Mouse (Mus musculus): ENCODE measurements around the gene Fndc10.
"Not testable (repeated sequence)": the region's sequence is repeated elsewhere in the genome, so short reads cannot be mapped to it uniquely, and the experiment has no call there.

The Fndc10 gene

DNA sequence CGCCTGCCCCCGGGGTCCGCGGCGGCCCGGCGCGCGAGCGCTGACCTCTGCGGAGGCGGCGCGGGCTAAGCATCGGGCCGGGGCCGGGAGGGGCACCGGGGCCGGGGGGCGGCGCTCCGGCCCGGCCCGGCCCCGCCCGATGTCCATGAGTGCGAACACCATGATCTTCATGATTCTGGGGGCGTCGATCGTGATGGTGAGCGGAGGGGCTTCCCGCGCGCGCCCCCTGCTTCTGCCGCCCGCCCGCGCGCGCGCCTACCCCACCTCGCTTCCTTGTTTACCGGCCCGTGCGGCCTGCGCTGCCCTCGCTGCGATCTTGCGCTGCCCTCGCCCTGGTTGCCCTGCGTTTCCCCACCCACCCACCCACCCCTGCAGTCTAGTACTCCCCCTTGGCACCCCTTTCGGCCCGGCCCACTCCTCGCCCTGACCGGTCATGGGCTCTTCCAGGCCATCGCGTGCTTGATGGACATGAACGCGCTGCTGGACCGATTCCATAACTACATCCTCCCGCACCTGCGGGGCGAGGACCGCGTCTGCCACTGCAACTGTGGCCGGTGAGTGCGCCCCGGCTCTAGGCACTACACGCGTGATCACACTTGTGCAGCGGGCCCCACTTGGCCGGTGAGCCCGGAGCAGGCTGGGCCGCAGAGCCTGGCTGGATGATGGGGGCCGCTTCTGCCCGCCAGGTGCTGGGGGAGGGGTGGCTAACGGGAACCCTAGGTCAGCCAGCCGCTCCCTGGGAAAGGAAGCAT lies 41.0 kb downstream of the Fndc10 start:
- no peak for DNase-seq (ENCODE audit: low read depth, low spot score)

- no peak for DNase-seq (ENCODE audit: low read depth, low spot score)
Measured at GRCm38 (mm10) chr4:155735788-155736187, 41.6 kb downstream of the Fndc10 start.

- DNase-seq (ENCODE audit: low read depth, low spot score), result no peak
Measured at GRCm38 (mm10) chr4:155736421-155736820, 42.3 kb downstream of the Fndc10 start.

DNA sequence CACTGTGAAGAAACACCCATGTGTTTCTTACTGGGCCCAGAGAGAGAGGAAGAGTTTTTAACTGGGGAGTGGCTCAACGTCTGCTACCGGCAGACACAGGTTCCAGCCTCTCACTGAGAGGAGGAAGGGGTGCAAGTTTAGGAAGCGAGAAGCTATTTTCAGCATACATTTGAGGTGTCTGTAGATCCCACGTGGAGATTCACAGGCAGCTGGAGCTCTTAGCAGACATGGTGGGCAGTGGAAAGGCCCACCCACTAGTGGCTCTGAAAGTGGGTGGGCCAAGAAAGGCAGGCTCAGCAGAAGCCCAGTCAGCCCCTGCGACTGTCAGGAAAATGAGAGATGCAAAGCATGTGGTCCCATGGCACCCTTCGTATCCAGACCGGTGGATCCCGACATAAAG lies 44.1 kb downstream of the Fndc10 start:
- DNase-seq (ENCODE audit: low read depth, low spot score), result no peak

DNA sequence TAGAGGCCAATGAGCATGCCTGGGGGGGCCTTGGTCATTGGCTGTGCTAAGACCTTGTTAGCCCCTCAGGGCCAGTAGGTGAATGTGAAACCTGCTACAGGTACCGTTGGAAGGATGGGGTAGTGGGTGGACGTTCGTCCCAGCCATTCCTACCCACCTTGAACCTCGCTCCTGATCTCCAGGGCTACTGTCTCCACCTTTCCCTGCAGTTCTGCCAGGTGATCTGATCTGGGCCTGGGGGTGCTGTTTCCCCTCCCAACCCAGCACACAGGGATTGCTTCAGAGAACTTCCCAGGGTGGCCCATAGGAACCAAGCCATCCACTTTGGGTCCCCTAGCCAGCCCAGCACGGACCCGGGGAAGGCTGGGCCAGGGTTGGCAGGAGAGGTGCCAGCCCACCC lies 45.0 kb downstream of the Fndc10 start:
- DNase-seq (ENCODE audit: low read depth, low spot score), result no peak

DNA sequence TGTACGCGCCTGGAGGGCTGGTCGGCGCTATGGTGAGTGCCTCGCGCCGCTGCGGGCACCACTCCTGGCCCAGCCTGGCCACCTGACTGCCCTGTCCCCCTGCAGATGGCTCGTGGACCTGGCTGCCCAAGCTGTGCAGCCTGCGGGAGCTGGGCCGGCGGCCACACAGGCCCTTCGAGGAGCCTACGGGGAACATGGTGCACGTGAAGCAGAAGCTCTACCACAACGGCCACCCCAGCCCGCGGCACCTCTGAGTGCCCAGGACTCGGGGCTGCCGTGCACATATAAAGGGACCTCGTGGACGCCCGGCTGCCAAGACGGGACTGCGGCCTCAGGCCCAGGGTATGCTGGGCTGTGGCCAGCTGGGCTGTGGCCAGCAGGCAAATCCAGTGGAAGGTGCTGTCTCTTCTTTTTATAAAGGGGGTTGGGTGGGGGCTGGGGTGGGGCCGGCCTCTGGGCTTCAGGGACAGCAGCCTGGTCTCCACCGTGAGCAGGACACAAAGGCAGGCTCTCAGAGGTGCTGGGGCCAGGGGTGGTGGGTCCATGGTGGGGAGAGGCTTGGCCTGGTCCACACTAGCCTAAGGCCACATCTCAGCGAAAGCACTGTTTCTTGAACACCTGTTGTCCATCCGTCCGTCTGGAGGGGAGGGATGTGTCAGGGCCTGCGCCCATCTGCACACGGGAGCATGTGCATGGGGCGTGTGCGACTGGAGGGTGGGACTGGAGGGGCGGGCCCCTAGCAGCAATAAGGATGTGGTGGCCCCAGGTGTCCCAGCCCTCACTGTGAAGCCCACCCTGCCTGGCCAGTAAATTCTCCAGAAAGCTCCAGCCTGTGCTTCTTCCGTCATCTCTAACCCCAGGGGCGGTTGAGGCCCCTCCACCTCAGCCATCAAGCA lies 45.8 kb downstream of the Fndc10 start:
- no peak for DNase-seq (ENCODE audit: low read depth, low spot score)

DNA sequence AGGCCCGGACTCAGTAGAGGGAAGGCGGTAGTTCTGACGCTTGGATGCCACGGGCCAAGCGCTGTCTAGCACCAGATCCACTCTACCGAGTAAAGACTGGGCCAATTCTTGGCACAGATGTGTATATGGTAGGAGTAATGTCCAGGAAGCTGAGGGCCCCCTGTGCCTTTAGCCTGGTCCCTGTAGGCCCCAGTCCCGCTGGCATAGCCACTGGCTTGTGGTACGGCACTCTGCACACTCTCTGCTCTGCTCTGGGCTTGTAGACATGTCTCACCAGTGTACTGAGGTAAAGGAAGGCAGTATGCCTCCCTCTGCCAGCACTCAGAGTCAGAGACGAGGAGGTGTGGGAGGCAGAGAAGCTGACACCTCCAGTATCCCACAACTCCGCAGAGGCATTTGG lies 46.5 kb downstream of the Fndc10 start:
- DNase-seq (ENCODE audit: low read depth, low spot score), result not testable (repeated sequence)

GRCm38 (mm10) chr4:155742684-155743083 lies 48.5 kb downstream of the Fndc10 start:
- DNase-seq (ENCODE audit: low read depth, low spot score), result no peak

GRCm38 (mm10) chr4:155744474-155744873 lies 50.3 kb downstream of the Fndc10 start:
- DNase-seq (ENCODE audit: low read depth, low spot score), result no peak

DNA sequence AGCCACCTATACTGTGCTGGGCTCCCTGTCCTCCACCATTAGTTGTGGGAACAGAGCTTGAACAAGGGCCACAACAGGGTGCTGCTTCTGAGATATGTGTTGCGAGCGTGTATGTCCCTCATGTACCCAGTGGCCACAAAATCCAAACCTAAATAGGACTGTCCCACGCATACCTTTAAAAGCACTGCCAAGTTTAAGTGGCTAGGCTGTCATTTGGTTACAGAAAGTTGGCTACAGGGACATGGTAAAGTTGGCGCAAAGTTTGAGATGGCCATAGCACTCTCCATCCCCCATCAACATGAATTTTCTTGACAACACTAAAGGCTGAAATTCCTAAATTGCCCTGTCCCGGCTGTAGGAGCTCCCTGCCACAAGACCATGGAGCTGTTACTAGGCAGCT lies 51.0 kb downstream of the Fndc10 start:
- no peak for DNase-seq (ENCODE audit: low read depth, low spot score)

Data from skeletal muscle tissue, adult 2 months (tissue).